Mouse (Mus musculus) C3H10T1/2 (cell line): ENCODE measurements around the gene Hmga1b. TPM values are rescaled to one million over a fixed set of nuclear protein-coding genes. Genes with fewer than 3 reads are reported as not detected.

Experiments
- polyA plus RNA-seq, 2 experiments: library from polyadenylated mRNA; unstranded; fragments of >200 nt; fragmentation: generic; extraction: Trizol; gene quantifications; one replicate each; pipeline ENCODE4 v1.2.1; 2012; ENCODE audit warnings: missing spikeins in 2 of 2

Gene Hmga1b
- polyA plus RNA-seq, result 1,000 to 10,000 TPM in 1 of 2 experiments, 10 to 100 TPM in 1; 83.4 to 2,207 TPM

DNA sequence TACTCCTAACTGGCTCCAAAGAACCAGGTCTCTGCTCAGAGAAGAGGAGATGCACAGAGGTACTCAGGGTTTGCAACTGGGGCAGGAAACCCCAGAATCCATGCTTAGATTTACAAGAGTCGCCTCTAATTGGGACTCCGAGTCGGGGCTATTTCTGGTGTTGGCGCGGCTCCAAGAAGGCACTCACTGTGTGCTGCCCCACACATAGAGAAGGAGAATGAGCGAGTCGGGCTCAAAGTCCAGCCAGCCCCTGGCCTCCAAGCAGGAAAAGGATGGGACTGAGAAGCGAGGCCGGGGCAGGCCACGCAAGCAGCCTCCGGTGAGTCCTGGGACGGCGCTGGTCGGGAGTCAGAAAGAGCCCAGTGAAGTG lies at the start of gene Hmga1b:
TSS of gene Hmga1b (plus strand) at position 123 of the 370 bp plus-strand sequence.

DNA sequence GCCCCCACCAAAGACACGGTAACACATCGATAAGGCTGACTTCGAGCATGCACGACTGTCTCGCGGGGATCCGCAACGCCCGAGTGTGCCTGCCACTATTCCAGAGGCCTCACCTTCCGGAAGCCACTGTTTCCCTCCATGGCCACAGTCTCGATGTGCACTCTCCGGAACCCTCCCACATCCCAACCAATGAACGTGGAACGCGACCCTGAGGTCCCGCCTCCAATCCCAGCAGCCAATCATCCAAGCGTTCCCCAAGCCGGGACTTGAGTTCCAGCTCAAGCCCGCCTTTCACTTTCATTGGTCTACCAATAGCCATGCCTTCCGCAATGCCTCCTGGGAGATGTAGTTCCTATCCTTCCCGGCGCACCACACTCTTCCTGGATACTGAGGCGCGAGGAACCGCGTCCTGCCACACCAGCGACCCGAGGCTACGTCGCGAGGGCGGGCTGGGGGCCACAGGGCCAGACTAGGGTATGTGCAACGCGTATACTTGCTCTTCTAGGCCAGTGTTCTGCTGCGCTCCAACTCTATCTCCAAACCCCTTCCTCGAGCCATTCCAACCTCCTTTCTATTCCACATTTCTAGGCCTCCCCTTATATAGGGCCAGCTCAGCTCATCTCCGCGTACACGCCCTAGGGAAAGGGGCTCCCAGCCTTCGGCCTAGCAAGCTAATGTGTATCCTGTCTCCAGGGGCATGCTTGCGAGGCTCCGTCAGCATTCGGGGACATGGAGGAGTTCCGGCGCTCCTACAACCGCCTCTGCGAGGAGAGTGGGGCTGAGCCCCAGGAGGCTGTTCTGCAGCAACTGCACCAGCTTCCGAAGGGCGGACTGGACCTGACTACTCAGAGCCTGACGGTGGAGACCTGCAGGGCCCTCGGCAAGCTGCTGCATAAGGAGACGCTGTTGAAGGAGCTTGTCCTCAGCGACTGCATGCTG lies 48.7 kb upstream of the Hmga1b start, which contains the start of the genes Cenpx and Lrrc45:
TSS of gene Cenpx (minus strand) at position 159 of the 939 bp plus-strand sequence.
TSS of gene Lrrc45 (plus strand) at position 346 of the 939 bp plus-strand sequence.

DNA sequence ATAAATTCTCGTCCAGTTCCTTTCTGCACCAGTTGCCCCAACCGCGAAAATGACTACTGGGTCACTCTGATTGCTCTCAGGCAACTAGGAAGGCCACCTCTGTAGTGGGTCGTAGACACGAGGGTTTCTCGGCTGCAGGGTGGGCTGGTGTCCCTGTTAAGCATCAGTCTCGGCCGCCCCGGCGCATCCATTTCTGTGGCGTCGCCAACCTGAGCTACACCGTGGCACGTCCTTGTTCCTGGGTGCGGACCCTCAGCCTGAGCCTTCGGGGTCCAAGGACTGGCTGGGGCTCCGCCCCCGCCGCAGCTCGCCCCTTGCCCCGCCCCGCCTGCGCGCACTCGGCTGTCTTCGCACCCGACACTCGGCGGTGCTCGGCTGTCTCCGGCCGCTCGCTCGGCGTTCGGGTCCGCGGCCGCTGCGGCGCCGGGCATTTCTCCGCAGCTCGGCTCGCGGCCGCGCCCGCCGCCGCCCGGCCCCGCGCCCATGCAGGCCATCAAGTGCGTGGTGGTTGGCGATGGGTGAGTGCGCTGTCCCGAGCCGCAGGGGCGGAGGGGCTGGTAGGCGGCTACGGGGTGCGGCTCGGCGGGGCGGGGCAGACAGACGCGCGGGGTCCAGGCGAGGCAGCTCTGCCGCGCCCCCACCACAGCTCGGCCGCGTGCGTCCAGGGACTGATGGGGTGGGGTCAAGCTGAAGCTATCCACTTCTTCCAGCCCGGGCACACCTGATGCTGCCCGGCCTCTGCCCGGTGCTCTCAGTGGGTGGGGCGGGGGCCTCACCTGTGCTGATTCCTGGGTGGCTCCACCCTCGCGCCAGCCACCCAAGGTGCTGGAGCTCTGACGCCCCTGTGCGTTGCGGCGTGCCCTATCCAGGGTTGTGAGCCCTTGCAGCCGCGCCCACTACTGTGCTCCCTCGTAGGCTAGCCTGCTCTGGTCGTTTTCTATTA lies 41.2 kb upstream of the Hmga1b start, which contains the start of gene Rac3:
TSS of gene Rac3 (plus strand) at position 347 of the 943 bp plus-strand sequence.

DNA sequence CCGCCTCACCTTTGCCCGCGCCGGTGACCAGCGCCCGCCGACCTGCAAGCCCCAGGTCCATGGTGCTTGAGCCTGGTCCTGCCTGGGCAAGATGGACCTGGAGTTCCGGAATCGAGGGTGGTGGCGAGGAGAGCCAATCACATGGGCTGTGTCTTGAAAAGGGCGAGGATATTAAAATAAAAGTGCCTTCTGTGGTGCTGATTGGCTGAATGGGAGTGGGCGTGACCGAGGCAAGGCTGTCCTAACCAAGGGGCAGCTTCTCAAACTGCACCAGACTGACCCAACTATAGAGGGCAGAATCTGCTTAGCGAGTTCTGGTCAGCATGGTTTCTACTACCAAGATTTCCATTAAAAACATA lies 35.4 kb upstream of the Hmga1b start, which contains the start of gene Dcxr:
TSS of gene Dcxr (minus strand) at position 113 of the 359 bp plus-strand sequence.

DNA sequence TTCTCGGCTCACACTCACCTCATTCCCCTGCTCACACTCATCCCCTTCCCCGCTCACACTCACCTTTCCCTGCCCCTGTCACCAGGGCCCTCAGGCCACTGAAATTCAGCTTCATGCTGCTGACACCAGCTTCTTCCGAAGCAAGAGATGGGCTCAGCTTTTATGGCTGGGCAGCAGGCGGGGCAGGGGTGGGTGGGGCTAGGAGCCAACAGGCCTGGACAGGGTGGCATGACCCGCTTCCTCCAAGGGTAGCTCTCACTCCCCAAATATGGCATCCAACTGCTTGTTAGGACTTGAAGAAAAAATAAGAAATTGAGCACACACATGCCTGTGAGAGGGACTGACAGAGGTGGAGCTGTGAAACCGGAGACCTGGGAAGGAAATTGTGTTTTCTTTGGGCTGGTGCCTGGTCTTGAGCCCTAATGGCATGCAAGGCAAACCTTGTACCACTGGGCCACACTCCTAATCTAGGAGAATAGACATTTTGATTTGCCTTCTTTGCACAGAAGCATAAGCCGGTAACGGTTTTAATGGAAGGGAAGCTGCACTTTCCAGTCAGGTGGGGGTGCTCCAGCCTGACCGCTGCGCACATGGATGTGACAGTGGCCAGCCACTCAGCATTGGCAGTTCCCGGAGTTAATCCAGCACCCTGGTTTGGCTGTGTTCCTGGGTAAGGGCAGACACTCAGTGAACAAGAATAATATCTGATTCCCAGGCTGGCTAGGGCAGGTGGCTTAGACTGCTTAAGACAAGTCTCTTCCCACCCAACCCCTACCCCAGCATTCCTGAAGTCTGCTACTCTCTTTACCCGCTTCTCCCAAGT lies 30.5 kb upstream of the Hmga1b start, which contains the start of gene Cbr2:
TSS of gene Cbr2 (minus strand) at position 257 of the 823 bp plus-strand sequence.

DNA sequence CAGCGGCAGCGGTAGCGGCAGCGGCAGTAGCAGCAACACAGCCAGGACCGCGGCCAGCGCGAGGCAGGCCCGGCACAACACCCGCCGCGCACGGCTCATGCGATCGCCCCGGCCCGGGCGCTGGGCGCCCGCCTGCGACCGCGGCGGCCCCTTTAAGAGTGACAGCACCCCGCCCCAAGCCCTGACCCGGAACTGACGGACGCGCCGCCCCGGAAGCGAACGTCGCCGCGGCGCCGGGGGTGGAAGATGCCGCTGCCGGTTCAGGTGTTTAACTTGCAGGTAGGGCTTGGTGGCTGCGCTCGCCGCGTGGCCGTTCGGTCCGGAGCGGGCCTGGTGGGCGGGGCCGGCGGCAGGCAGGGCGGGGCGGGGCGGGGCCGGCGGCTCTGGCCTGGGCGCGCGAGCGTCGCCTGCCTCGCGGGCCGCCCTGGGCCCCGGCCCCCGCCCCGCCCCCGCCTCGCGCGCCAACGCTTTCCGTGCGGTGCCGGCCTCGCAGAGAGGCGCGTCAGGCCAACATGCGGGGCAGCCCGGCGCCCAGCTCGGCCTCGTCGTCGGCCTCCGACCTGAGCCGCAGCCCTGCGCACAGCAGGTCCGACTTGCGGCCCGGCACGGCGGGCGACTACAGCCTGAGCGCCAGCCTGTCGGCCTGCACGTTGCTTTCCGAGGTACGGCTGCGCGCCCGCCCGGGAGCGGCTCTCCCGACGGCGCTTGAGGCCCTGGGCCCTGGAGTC lies 21.6 kb downstream of the Hmga1b start, which contains the start of the genes Rfng and Gps1:
TSS of gene Rfng (minus strand) at position 144 of the 728 bp plus-strand sequence.
TSS of gene Gps1 (plus strand) at position 209 of the 728 bp plus-strand sequence.

DNA sequence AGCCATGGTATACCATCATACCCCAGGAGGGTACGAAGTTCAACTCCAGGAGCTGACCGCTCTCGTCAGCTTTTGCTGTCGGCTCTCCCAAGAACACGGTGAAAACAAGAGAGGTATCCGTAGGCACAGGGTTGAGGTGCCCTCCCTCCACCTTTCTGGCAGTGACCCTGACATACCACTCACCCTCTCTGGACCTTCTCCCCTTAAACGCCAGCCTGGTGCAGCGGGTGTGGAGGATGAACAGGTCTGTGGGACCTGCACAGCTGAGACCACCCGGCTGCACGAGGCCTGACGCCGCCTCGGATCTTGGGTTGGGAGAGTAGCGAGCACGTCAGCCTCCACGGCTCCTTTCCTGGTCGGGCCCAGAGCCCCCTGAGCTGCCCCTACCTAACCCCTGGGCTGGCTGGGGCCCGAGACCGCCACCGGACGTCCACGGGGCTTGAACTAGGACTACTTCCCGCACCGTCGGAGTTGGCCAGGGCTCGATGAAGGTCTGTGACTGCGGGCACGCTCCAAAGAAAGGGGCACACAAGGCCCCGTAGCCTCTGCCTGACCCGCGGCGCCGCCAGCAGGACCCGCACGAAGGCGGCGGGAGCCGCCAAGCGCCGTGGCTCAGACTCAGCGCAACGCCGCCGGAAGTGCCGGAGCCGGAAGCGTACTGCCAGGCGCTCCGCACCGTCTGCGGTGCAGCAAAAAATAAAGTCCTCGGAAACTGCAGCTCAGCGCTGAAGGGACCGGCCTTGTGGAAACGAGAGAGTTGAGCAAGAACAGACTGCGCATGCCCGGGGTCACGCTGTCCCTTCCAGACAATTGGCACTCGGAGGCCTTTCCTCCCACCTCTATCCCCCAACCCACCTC lies 33.4 kb downstream of the Hmga1b start, which contains the start of gene Dus1l:
TSS of gene Dus1l (minus strand) at position 648 of the 858 bp plus-strand sequence.

Other genes starting within 250 kb of the Hmga1b start
- gene Gcgr, start 232.1 kb upstream of the Hmga1b start, polyA plus RNA-seq, result under 1 TPM in 1 of 2 experiments, not detected in 1; 0.08 TPM
- 100 to 1,000 TPM; 245 to 382 TPM for gene Mcrip1, start 213.1 kb upstream of the Hmga1b start, polyA plus RNA-seq
- gene Ppp1r27, start 211.7 kb upstream of the Hmga1b start, polyA plus RNA-seq, result under 1 TPM; 0.25 to 0.63 TPM
- gene P4hb, start 189.5 kb upstream of the Hmga1b start, polyA plus RNA-seq, result 1,000 to 10,000 TPM in 1 of 2 experiments, 100 to 1,000 TPM in 1; 703 to 1,073 TPM
- 1,000 to 10,000 TPM; 1,146 to 2,128 TPM for gene Arhgdia, start 181.2 kb upstream of the Hmga1b start, polyA plus RNA-seq
- 100 to 1,000 TPM; 130 to 156 TPM for gene Alyref, start 164.4 kb upstream of the Hmga1b start, polyA plus RNA-seq
- 100 to 1,000 TPM; 274 to 500 TPM for gene Anapc11, start 164.4 kb upstream of the Hmga1b start, polyA plus RNA-seq
- gene Npb, start 154.3 kb upstream of the Hmga1b start, polyA plus RNA-seq, result 1 to 10 TPM in 1 of 2 experiments, under 1 TPM in 1; 0.29 to 1.2 TPM
- 10 to 100 TPM; 34.5 to 72.4 TPM for gene Pcyt2, start 144.9 kb upstream of the Hmga1b start, polyA plus RNA-seq
- 10 to 100 TPM; 18.6 to 29.5 TPM for gene Sirt7, start 137.6 kb upstream of the Hmga1b start, polyA plus RNA-seq
- gene Mafg, start 129.2 kb upstream of the Hmga1b start, polyA plus RNA-seq, result 10 to 100 TPM; 11.2 to 27.5 TPM
- gene Pycr1, start 119.0 kb upstream of the Hmga1b start, polyA plus RNA-seq, result 10 to 100 TPM; 15.8 to 35.0 TPM
- gene Myadml2, start 114.6 kb upstream of the Hmga1b start, polyA plus RNA-seq, result not detected
- 1 to 10 TPM; 5.1 to 6.4 TPM for gene Notum, start 101.6 kb upstream of the Hmga1b start, polyA plus RNA-seq
- 100 to 1,000 TPM; 116 to 219 TPM for gene Aspscr1, start 89.8 kb upstream of the Hmga1b start, polyA plus RNA-seq
- 100 to 1,000 TPM in 1 of 2 experiments, 10 to 100 TPM in 1; 82.4 to 151 TPM for gene Cenpx, start 49.1 kb upstream of the Hmga1b start, polyA plus RNA-seq
- 10 to 100 TPM; 13.4 to 31.9 TPM for gene Lrrc45, start 48.9 kb upstream of the Hmga1b start, polyA plus RNA-seq
- gene Rac3, start 41.3 kb upstream of the Hmga1b start, polyA plus RNA-seq, result 10 to 100 TPM in 1 of 2 experiments, under 1 TPM in 1; 0.85 to 12.5 TPM
- 100 to 1,000 TPM; 170 to 223 TPM for gene Dcxr, start 35.5 kb upstream of the Hmga1b start, polyA plus RNA-seq
- gene Cbr2, start 30.7 kb upstream of the Hmga1b start, polyA plus RNA-seq, result 1,000 to 10,000 TPM in 1 of 2 experiments, 100 to 1,000 TPM in 1; 150 to 1,096 TPM
- gene Rfng, start 21.4 kb downstream of the Hmga1b start, polyA plus RNA-seq, result 10 to 100 TPM; 36.7 to 58.4 TPM
- gene Gps1, start 21.5 kb downstream of the Hmga1b start, polyA plus RNA-seq, result 100 to 1,000 TPM; 221 to 278 TPM
- 10 to 100 TPM; 56.8 to 85.8 TPM for gene Dus1l, start 33.6 kb downstream of the Hmga1b start, polyA plus RNA-seq
- gene Fasn, start 61.8 kb downstream of the Hmga1b start, polyA plus RNA-seq, result 100 to 1,000 TPM; 217 to 230 TPM
- gene Ccdc57, start 170.1 kb downstream of the Hmga1b start, polyA plus RNA-seq, result 1 to 10 TPM; 1.1 to 5.6 TPM
- gene Slc16a3, start 185.7 kb downstream of the Hmga1b start, polyA plus RNA-seq, result 1 to 10 TPM in 1 of 2 experiments, under 1 TPM in 1; 0.98 to 1.5 TPM
- 100 to 1,000 TPM in 1 of 2 experiments, 10 to 100 TPM in 1; 48.0 to 125 TPM for gene Csnk1d, start 228.5 kb downstream of the Hmga1b start, polyA plus RNA-seq